In genomic region chr9:37147886-37148285, GRCm38 (mm10) we compare ENCODE assay signal across 15 mouse cellular contexts. TPM values are rescaled to one million over a fixed set of nuclear protein-coding genes. Genes with fewer than 3 reads are reported as not detected.
A peak's percentile ranks its signal among the peaks of the same experiment; 100 is the strongest.
DNase-seq lines count a peak whose midpoint lies in the region; ATAC-seq lines count a peak whose summit lies in the region.
"Had no signal": no experiment of that assay in that cellular context is flagged by ENCODE, and none has a peak within 500 bp of the region (broad histone marks: within the 10 kb centered on the region; RNA-seq: fewer than 3 reads in every experiment).

No protein-coding gene starts in this region.

- ATAC-seq in hindbrain, embryonic 13.5 days (ENCODE audit: low FRiP score) = no peak
- ATAC-seq in hindbrain, embryonic 12.5 days (ENCODE audit: low FRiP score) = no peak
- ATAC-seq in neural tube, embryonic 12.5 days (ENCODE audit: low FRiP score, low read depth) = no peak

- H3K9me3 ChIP-seq in hindbrain, embryonic 13.5 days = no peaks in the 10 kb centered on the region
- H3K9me3 ChIP-seq in hindbrain, embryonic 12.5 days (replicated peaks) = no peaks in the 10 kb centered on the region
- H3K9me3 ChIP-seq in neural tube, embryonic 12.5 days = no peaks in the 10 kb centered on the region
- H3K9me3 ChIP-seq: forebrain, embryonic 12.5 days; heart, embryonic 15.5 days; hindbrain, embryonic 15.5 days; limb, embryonic 13.5 days had no signal

- peak overlapping the region; percentile 100; the same call in 1 of the 2 replicates for H3K27ac ChIP-seq in hindbrain, embryonic 13.5 days
- H3K27ac ChIP-seq in hindbrain, embryonic 12.5 days = no peak overlapping the region; the same call in 1 of the 2 replicates
- no peak overlapping the region for H3K27ac ChIP-seq in neural tube, embryonic 12.5 days
- H3K27ac ChIP-seq: heart, embryonic 15.5 days; kidney, postnatal 0 days; limb, embryonic 13.5 days; liver, embryonic 14.5 days had no signal

- no peaks in the 10 kb centered on the region for H3K36me3 ChIP-seq in hindbrain, embryonic 13.5 days
- H3K36me3 ChIP-seq in hindbrain, embryonic 12.5 days = no peaks in the 10 kb centered on the region
- no peaks in the 10 kb centered on the region for H3K36me3 ChIP-seq in neural tube, embryonic 12.5 days
- H3K36me3 ChIP-seq: forebrain, embryonic 12.5 days; heart, embryonic 15.5 days; hindbrain, embryonic 15.5 days; limb, embryonic 13.5 days had no signal

- WGBS in hindbrain, embryonic 13.5 days = 48% methylated on average over 4 of the region's 4 CpGs
- WGBS in hindbrain, embryonic 12.5 days = 52% methylated on average over 4 of the region's 4 CpGs
- 62% methylated on average over 4 of the region's 4 CpGs for WGBS in neural tube, embryonic 12.5 days

- 0 out of 2 replicates have a peak overlapping the region, but pooled peaks have one; percentile 24 for H3K9ac ChIP-seq in hindbrain, embryonic 13.5 days
- H3K9ac ChIP-seq in hindbrain, embryonic 12.5 days = no peak overlapping the region
- H3K9ac ChIP-seq in neural tube, embryonic 12.5 days = no peak overlapping the region
- H3K9ac ChIP-seq: heart, embryonic 15.5 days; hindbrain, embryonic 15.5 days; limb, embryonic 13.5 days; liver, embryonic 14.5 days had no signal

- H3K4me3 ChIP-seq in hindbrain, embryonic 13.5 days = no peak overlapping the region
- H3K4me3 ChIP-seq in hindbrain, embryonic 12.5 days = no peak overlapping the region
- H3K4me3 ChIP-seq in neural tube, embryonic 12.5 days = no peak overlapping the region

- H3K4me1 ChIP-seq in hindbrain, embryonic 13.5 days (replicated peaks) = peaks cover 38% of the 10 kb centered on the region
- peaks cover 30% of the 10 kb centered on the region for H3K4me1 ChIP-seq in hindbrain, embryonic 12.5 days
- H3K4me1 ChIP-seq in neural tube, embryonic 12.5 days = peaks cover 26% of the 10 kb centered on the region

- H3K27me3 ChIP-seq in hindbrain, embryonic 13.5 days = peaks cover 4% of the 10 kb centered on the region; the same call in 1 of the 2 replicates
- H3K27me3 ChIP-seq in hindbrain, embryonic 12.5 days = no peaks in the 10 kb centered on the region
- no peaks in the 10 kb centered on the region for H3K27me3 ChIP-seq in neural tube, embryonic 12.5 days (replicated peaks)
- H3K27me3 ChIP-seq: hindbrain, embryonic 15.5 days had no signal

- no peak overlapping the region for H3K4me2 ChIP-seq in hindbrain, embryonic 13.5 days
- H3K4me2 ChIP-seq in hindbrain, embryonic 12.5 days (replicated peaks) = no peak overlapping the region
- 0 out of 2 replicates have a peak overlapping the region, but pooled peaks have one; percentile 86 for H3K4me2 ChIP-seq in neural tube, embryonic 12.5 days (replicated peaks)

- peak; percentile 45 for DNase-seq in cerebellum, adult 11-12 months
- DNase-seq in cerebellum, adult 18-20 months = no peak
- DNase-seq in neural tube, embryonic 10.5 days (ENCODE audit: extremely low spot score, low spot score) = no peak
- no peak for DNase-seq in right cerebral cortex, postnatal 36 days (ENCODE audit: low spot score in 2 of 2)
- DNase-seq in adrenal gland, postnatal 14 days = no peak

RNA-seq across cellular contexts. Expression of gene Pknox2, which starts 0.7 kb away (rescaled TPM):
- polyA plus RNA-seq in hindbrain, embryonic 13.5 days (2015; fragmentation: Nextera tagmentation; extraction: Ambion mirVana) = 39.5 and 44.7 TPM in 2 replicates
- 29.6 and 38.0 TPM in 2 replicates for polyA plus RNA-seq in hindbrain, embryonic 12.5 days (2016; fragmentation: Nextera tagmentation; extraction: Ambion mirVana)
- polyA plus RNA-seq in neural tube, embryonic 12.5 days (2016; fragmentation: Nextera tagmentation; extraction: Ambion mirVana) = 44.6 and 45.2 TPM in 2 replicates
- total RNA-seq in adrenal gland, postnatal 14 days (2021) = 2.5 and 3.4 TPM in 2 replicates
- total RNA-seq: megakaryocyte progenitor cell, adult 5-6 weeks had no signal
